Mouse (Mus musculus): Measurements from ENCODE around the gene Foxc2. TPM values are rescaled to one million over a fixed set of nuclear protein-coding genes. Genes with fewer than 3 reads are reported as not detected.

Gene Foxc2
- total RNA-seq, 2 experiments from 2014 or later: 0.95 to 1.6 TPM

DNA sequence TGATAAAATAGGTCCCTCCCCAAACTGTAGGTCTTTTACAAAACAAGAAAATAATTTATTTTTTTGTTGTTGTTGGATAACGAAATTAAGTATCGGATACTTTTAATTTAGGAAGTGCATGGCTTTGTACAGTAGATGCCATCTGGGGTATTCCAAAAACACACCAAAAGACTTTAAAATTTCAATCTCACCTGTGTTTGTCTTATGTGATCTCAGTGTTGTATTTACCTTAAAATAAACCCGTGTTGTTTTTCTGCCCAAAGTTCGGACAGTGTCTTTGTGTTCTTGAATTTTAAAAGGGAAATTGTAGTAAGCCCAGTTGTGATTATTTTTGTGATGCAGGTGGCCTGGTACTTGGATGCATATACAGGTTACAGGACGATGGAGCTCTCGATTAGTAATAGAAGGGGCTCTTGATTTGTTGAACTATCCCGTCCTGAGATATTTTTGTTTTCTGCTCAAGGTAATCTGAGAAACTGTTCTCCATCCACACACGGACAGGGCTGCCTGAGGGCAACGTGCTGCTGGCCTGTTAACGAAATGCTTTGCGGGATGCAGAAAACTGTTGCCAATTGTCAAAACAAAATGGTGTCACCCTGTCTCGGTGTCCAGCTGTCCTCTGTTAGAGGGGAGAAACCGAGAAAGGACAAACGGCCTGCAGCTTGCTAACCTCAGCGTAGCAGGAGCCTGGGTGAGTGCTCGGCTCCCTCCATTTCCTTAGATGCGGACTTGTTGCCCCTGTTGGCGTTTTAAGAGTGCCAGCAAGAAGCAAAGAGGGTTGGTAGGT is 2.9 kb downstream of the Foxc2 start:
- no peak for DNase-seq (ENCODE audit: low spot score in 2 of 2)

DNA sequence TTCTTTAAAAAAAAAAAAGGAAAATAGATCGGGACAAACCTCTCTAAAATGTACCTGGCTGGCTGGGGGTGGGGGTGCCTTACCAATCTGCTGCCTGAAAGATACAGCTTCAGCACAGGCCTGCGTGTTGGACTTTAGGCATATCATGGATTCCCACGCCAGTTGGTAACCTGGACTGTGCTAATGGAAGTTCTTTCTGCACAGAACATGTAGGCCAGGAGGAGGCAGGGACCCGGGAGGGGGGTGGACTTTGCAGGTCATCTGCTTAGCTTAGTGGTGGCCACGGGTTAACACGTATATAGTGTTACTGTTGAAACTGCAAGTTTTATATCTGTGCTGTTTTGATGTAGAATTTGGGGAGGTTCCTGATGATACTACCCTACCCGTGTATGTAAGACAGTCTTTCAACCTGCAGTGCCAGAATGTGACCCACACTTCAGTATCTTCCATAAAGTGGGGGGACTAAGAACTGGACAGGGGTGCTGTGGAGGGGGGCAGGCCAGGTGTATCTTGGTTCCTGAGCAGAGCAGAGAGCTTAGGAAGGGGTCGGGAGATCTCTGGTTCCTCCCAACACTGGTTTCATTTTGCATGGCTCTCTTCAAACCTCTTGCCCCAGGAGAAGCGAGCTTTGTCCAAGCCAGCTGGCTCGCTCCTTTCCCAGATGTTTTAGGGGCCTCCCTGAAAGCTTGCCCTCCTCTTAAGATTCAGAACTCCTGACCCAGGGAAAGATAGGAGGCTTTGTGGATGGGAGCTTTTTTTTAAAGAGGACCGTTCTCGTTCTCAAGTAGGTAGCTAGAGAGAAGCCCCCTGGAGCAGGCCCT is 3.9 kb downstream of the Foxc2 start:
- no peak for DNase-seq (ENCODE audit: low spot score in 2 of 2)

DNA sequence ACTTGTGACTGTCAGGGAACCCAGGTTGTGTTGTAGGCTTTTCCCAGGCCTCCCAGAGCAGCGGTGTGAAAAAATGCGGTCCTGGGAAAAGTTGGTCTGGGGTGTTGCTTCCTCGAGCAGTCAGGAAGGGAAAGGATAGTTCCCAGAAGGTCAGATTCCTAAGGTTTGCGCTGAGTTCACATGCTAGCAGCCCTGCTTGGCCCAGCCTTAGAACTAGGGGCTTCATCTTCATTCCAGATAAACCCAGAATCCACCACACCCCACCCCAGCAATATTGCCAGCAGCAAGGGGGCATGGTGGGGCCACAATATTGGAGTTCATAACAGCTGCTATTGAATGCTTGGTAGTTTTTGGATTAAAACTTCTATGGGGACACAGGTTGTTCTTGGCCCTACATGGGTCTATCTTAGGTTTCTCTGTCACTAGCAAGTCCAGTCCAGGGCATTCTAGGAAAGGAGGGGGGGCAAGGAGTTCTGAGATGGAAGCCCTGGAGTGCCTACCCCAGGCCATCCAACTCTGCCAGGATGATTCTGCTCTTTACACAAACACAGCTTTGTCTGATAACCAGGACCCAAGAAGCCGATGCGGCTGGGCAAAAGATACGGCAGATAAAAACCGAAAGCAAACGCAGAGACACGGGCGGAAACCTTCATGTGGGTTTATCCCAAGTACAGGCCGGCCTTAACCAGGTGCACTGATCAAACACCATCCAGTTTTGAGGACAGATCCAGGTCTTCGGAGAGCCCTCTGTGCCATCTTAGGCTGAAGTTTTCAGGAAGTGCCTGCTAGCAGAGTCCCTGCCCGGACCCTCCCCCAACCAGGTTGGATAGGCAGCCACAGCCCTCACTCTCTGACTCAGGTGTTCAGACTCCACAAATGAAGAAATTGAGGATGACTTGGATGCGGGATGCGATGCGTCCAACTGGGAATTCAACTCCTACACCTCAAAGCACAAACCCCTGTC is 4.8 kb downstream of the Foxc2 start:
- no peak for DNase-seq (ENCODE audit: low spot score in 2 of 2)

DNA sequence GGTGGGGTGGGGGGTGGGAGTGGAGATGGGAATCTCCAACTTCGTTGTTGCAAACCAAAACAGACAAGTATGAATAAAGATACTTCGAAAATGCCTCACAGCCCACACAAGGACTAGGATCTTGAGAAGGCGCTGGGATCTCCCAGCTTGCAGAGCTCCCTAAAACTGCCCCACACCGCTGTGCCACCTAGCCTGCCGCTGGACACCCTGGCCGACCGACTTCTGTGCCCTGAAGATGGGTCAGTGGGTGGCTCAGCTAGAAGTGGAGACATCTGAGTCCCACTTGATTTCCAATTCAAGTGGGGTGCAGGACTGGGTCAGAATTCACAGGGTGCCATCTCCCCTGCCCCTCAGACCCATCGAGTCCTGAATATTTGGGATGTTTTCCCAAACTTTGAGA is 5.7 kb downstream of the Foxc2 start:
- no peak for DNase-seq (ENCODE audit: low spot score in 2 of 2)

DNA sequence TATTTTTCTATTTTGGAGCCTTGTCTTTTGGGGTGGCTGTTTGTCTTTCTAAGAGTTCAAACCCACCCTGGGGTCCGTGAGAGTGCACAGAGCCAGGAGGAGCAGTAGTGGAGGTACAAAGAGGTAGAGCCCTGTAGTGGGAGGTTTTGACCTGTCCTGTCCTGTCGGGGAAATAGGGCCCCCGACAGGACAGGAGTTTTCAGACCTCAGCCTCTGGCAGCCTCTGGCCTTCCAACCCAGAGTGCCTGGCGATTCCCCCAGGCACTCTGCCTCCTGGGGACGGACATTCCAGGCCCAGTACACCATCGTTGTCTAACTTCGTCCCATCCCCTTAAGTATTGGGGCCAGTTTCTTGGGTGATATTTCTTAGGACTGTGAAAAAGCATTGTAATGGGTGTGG is 6.4 kb downstream of the Foxc2 start:
- DNase-seq (ENCODE audit: low spot score in 2 of 2): no peak

DNA sequence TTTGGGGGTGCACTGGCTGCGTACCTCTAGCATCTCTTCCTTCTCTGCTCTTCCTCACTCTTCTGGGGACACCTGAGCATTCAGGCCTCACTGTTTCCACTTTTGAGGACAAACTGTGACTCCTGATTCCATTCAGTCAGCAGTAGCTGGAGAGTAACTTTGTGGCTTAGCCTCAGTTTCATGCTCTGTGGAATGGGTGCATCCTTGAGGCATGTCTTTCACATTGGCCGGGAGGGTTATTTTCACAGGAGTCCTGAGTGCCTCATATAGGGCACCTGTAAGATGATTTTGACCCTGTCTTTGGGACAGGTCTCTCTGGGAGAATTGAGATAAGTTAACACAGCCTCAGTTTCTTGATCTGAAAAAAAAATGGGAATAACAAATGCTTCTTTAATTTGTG is 7.1 kb downstream of the Foxc2 start:
- DNase-seq (ENCODE audit: low spot score in 2 of 2): no peak

DNA sequence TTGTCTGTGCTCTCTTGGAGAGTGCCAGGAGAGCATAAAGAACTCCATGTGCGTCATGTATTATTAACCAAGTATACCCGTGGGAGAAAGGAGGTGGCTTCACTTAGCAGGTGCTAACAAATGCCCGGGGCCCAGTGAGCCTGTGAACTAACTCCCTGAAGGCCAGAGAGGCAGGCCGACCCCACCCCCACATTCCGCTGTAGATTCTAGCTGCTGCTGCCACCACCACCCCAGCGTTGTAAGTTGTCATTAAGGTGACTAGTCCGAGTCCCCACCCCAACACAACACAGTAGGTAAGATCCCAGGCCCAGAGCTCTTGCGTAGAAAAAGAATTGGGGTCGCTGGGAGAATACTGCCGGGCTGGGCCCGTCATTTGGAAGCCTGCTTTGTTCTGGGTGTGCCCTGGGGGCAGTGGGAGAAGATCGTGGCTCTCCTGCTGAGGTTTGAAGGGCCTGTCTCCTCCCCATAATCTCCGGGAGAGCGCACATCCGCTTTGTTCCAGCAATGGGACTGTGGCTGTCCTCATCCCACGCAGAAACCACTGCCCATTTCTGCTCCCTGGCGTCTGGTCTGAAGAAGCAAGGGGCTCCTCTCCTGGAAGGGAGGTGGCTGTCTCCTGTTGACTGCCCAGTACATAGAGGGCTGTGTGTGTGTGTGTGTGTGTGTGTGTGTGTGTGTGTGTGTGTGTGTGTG is 8.7 kb downstream of the Foxc2 start:
- DNase-seq (ENCODE audit: low spot score in 2 of 2): no peak

DNA sequence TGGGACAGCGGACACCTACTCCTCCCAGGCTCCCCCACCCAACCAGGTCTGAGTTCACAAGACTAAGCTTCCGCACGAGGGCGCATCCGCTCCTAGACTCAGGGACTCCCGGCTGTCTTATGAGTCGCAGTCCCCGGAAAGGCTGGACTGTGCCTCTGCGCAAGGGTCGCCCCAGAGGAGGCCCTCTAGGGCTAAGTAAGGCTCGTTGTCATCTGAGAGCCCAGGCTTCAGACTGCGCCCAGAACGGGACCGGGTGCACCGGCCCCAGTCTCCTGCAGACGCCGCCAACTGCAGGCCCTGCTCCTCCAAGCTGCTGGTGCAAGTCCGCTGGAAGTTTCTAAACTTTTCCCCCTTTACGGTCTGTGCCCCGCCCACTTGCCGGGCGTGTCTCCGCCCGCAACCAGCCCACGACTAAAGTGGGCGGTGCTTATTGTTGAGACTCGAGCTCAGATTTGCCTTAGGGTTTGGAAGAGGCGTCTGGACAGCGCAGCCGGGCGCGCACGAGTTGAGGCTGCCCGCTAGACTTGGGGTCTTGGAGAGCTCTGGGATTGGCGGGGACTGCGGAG is 9.4 kb downstream of the Foxc2 start:
- DNase-seq (ENCODE audit: low spot score in 2 of 2): peak in 1 of 2 experiments; percentile 42

DNA sequence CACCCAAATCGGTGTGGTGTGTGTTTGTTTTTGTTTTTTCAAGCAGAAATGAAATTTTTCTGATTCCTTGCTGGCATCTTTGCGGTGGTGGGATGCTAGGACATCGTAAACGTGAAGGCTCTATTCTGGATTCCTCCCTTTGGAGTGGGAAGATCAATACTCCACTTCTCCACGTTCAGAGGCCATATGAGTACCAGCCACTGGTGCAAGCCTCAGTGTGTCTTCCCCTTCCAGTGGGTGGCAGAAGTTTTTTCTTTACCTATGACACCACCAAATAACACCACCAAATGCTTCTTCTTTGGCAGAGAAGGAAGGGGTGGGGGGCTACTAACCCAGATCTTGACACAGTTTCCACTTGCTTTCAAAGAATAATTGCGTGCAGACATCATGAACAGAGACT is 10.2 kb downstream of the Foxc2 start:
- no peak for DNase-seq (ENCODE audit: low spot score in 2 of 2)

DNA sequence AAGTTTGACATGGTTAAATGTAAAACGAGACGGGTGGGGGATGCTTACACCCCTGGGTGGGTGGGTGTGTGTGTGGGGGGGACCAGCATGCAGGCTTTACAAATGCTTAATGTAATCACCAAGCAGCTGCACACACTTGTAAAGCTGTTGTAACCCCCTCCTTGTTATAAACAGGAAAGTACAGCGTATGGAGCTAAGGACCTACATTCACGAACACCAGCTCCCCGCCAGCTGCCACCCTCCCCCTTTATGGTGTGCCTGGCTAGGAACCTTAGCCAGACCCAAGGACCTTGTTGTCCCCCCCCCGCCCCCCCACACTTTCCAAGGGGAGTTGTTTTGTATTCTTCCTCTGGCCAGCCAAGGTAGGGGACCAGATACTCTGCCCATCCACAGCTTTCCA is 10.7 kb downstream of the Foxc2 start:
- no peak for DNase-seq (ENCODE audit: low spot score in 2 of 2)

DNA sequence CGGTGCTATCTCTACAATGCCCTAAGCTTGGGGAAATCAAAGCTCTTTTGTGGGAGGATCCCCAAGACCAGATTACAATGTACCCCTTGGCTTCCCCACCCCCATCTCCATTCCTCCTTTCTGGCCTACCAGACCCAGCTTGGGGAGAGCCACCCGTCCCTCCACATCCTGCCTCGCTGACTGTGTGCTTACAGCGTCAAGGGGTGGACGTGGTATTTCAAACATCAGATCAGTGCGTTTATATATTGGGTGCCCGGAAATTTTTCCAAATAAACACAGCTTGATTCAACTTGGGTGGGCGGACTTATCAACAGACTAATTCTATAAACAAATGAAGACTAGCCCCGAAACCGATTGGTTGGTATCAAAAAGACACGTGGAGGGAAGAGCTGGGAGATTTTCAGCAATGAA is 11.3 kb downstream of the Foxc2 start:
- DNase-seq (ENCODE audit: low spot score in 2 of 2): no peak

DNA sequence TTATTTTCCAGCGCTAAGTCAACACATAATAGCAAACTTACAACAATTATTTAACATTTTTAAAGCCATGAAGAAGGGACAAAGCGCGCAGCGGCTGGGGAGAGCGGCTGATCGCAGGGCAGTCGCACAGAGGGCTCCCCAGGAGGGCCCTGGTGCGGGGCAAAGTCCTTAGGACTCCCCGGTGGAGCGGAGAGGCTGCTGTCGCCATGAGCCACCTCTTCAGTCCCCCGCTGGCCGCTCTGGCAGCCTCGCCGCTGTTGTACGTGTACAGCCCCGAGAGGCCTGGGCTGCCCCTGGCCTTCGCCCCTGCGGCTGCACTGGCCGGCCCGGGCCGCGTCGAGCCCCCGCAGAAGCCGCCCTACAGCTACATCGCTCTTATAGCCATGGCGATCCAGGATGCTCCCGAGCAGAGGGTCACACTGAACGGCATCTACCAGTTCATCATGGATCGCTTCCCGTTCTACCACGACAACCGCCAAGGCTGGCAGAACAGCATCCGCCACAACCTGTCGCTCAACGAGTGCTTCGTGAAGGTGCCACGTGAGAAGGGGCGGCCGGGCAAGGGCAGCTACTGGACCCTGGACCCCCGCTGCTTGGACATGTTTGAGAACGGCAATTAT is 11.9 kb downstream of the Foxc2 start, which contains the start of gene Foxl1:
Gene Foxl1, plus strand, starts transcription at position 185 of the 620 bp plus-strand sequence.
- no peak for DNase-seq (ENCODE audit: low spot score in 2 of 2)

DNA sequence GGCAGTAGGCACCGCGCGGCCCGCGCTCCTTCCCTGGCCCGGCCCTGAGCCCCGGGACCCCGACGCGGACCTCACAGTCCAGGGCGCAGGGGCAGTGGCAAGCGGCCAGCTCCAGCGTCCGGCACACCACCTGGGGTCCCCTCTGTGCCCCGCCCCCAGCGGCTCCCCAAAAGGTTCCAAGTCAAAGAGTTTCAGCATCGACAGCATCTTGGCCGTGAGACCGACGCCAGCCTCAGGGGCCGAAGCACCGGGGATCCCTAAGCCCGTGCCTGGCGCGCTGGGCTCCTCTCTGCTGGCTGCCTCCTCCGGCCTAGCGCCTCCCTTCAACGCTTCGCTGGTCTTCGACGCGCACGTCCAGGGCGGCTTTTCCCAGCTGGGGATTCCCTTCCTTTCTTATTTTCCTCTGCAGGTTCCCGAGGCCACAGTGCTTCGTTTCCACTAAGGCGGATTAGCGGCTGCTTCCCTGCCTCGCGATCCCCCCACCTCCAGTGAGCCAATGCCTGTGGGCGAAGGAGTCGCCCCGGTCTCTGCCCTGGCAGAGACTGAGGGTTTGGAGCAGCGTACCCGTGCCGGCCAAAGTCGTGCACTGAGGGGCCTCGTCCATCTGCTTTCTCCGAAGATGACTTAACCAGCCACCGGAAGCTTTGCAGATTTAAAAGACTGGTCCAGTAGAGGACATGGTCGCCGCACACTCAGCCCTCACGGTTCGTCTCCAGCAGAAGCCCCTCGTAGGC is 12.7 kb downstream of the Foxc2 start:
- DNase-seq (ENCODE audit: low spot score in 2 of 2): no peak

DNA sequence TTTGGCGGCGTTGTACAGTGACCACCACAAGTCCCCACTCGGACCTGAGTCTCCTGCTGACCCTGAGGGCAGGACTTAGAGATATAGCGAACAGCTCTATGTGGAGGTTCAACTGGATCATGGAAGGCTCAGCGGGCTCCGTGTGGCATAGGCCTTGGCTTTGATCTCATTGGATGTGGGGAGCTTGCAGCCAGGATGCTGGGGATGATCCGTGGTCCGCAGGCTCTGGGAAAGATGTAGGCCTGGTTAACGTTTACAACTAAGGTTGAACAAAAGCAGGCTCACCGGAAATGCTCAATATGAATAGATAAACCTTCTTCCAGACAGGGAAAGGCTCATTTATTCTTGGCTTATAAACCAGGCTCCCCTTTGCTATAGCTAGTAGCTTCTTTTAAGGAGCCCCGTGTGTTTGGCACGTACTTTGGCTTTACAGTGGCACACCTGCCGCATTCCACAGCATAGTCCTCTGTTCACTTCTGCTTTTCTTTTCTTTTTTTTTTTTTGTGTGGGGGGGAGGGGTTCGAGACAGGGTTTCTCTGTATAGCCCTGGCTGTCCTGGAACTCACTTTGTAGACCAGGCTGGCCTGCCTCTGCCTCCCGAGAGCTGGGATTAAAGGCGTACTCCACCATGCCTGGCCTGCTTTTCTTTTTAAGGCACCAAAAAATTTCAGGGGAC is 13.4 kb downstream of the Foxc2 start:
- no peak for DNase-seq (ENCODE audit: low spot score in 2 of 2)

DNA sequence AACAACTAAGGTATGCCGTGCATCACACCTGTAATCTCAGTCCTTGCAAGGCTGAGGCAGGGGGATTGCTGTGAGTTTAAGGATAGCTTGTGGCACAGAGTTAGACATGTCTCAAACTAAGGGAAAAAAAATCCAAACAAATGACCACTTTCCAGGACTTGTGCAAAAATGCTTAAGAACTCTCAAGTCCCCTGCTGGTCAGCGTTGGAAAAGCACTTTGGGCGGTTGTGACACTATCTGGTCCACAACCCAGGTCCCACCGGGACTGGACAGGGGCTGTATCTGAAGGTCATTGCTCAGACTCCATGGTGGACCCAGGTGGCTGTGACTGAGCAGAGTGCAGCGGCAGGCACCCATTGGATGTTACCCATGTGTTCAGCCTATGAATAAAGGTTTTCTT is 14.6 kb downstream of the Foxc2 start:
- DNase-seq (ENCODE audit: low spot score in 2 of 2): no peak

DNA sequence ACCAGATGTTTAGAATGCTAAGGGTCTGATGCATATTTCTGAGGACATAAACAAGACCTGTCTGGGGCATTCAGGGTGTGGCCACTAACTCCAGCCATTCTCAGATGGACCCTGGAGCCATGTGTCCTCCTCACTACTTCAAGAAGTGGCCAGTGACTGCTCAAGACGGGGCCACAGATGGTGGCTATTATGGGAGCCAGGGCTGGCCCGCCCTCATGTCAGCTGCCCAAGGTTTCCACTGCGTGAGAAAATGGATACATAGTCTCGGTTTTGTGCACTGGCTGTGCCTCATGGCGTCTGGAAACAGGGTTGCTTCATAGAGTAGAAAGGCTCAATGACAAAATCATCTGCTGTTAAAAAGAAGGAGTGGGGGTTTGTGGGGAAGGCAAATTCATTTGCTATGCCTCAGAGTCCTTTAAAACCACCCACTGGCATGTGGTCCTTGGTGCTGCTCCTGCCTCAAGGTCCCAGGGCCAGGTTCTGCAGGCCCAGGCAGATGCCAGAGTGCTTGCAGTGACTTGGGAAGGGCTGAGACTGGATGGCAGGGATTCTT is 17.1 kb downstream of the Foxc2 start:
- DNase-seq (ENCODE audit: low spot score in 2 of 2): no peak

DNA sequence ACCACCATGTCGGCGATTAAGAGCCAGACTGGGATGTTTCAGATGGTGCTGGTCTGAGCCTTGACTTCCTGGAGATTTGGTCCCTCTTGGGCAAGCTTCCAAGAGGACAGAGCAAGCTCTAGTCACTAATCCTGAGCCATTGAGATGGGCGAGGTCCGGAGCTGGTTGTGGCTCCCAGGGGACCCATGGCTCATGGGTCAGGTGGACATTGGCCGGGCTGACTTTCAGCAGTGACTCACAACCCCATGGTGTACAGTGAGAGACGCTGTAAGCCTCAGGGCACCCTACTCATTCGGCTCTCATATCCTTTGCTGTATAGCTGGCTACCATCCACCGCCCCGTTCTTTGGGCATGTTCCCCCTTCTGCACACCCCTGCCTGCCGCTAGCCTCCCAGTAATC is 18.1 kb downstream of the Foxc2 start:
- no peak for DNase-seq (ENCODE audit: low spot score in 2 of 2)

DNA sequence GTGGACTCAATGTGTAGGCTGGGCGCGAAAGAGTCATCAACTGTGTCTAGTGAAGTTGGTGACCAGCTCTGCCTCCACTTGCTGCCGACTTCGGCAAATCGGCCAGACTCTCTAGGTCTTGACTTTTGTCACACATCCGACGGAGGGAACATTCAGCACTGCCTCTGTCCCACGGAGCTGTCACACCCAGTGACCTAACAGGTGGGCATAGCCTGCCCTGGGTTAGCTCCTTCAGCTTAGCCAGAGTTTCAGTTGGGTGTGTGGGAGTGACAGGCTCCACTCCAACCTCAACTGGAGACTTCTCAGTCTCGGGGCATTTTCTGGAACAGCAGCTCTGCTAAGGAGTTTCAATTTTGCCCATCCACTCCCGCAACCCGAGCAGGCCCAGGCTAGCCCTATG is 18.5 kb downstream of the Foxc2 start:
- DNase-seq (ENCODE audit: low spot score in 2 of 2): no peak

All from layer of hippocampus, postnatal 14 days (tissue).